Mouse (Mus musculus): ENCODE data around the gene Bri3. TPM values are rescaled to one million over a fixed set of nuclear protein-coding genes. Genes with fewer than 3 reads are reported as not detected.

The Bri3 gene
- total RNA-seq, 2 experiments from 2014 or later = 114 to 130 TPM

DNA sequence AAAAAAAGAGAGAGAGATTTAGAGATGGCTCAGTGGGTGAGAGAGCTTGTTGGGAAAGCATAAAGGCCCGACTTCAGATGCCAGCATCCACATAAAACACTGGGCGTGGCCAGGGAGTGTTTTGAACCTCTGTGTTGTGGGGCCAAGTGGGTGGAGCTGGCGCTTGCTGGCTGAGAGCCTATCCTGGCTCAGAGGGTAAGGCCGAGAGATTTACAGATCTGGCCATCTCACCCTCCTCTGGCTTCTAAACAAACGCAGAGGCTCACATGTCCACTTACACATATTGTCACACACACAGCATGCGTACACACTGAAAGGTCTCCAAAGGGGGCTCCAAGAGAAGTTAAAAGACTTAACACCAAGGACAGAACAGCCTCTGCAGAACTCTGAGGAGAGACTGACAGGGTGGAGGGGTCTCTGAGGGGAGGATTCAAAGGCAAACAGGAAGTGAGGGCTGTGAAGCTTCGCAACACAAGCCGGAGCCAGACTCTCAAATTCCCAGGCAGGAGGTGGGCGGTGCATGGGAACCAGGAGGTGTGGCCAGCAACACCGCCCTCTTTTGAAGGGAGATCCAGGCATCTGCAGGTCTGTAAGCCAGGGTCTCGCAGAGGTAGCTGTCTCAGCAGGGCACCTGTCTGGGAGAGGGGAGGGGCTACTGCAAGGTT is 213.5 kb downstream of the Bri3 start:
- intact Hi-C loops (cut with DNase I) = no loop called here
- DNase-seq (ENCODE audit: low spot score) = no peak

DNA sequence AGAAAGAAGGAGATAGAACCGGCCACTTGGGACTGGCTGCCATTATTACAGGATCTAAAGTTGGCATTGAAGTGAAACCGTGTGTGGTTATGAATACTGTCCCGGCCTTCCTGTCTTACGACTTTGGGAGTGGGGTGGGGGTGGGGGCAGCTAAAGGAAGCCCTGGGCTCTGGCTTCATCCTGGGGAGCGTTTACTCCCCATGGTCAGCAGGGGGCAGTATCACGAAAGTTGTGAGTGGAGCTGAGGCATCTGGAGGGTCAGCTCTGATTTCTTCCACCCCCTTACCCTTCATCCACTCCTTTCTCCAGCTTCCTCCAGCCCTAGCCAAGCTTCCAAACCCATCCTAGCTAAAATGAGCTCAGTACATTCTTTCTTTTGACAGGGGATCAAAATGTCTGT is 222.8 kb downstream of the Bri3 start:
- intact Hi-C loops (cut with DNase I) = no loop called here
- no peak for DNase-seq (ENCODE audit: low spot score)

DNA sequence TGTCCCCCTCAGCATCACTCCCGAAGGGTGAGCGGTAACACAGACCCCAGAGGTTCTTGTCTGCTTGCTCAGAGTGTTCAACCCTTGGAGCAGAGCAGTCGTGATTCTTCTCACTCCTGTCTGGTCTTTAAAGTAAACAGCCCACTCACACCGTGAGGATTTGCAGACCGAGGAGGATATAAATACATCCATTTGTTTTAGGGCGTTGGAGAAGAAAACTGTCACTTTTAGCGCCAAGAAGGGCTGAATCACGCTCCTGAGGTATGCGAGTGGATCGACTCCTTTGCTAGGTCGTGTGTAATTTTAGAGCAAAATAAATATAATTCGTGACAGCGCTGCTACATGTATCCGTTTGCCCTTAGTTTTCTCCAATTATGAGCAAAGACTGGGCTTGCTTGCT is 228.8 kb downstream of the Bri3 start:
- no peak for DNase-seq (ENCODE audit: low spot score)
- intact Hi-C loops (cut with DNase I) = no loop called here

DNA sequence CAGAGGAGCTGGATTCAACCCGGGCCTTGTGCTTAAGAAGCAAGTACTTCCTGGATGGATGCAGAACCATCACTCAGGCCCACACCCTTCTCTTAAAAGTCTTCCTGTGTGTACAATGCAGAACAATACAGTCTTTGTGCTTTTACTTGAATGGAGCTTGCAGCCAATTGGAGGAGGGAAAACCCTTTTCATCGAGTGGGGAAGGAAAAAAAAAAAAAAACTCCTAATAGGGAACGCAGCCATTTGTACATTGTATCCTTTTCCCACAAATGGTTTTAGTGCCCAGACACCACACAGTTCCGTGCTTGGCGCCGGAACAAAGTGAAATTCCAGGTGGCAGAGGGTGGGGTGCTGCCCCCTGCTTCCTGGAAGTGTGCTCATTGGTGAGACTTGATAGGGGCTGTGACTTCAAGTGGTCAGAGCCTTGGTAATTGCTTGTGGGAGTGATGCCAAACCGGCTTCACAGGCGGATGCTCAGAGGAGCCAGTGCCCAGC is 235.5 kb downstream of the Bri3 start:
- intact Hi-C loops (cut with DNase I) = no loop called here
- no peak for DNase-seq (ENCODE audit: low spot score)

DNA sequence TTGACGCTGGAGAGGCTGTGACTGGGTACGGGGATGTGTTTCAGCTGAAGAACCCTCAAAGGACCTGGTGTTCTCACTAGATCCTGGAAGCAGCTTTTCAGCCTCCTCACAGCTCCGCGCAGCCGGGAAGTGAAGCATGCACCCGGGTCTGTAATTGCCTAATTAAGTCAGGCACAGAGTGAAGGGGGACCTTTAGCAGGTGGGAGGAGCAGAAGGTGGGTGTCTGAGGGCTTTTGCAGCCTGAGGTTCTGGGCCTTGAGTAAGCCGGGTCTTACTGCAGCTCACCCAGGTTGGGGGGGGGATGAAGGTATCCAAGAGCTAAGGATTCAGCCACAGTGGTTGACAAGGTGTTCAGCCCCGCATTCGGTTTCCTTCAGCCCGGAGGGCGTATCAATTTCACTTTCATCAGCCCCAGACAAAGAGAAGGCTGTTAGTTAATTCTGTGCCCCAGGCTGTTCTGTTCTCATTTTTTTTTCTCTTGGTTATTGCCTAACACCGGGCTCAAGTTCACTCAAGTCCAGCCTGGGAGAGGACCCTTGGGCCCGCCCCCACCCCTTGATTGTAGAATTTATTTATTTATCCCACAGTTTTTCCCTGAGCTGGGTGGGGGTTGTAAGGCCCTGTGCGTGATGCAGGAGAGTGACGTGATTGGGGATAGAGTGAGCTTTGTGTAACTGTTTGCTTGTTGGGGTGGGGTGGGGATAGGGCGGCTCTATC is 239.6 kb downstream of the Bri3 start:
- DNase-seq (ENCODE audit: low spot score) = no peak
- intact Hi-C loops (cut with DNase I) = no loop called here

DNA sequence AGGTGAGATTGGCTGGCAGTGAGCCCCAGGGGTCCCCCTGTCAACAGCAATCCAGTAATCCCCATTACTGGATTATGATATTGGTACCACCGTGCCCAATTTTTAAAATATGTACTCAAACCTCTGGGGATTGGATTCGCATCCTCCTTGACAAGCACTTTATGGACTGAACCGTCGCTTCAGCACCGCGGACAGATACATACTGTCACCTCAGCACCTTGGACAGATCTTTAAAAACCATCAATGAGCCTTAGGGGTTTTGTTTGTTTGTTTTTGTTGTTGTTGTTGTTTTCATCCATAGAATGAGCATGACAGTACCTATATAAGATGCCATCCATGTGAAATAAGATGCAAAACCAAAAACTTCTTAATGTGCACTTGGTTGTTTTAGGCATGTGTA is 247.1 kb downstream of the Bri3 start:
- intact Hi-C loops (cut with DNase I) = no loop called here
- DNase-seq (ENCODE audit: low spot score) = no peak

Other genes with a start within 250 kb of the Bri3 start
- gene Ccz1, start 229.6 kb upstream of the Bri3 start, total RNA-seq (2021) = 10 to 100 TPM; 25.0 to 26.0 TPM
- not detected for gene Ocm, start 217.8 kb upstream of the Bri3 start, total RNA-seq (2021)
- gene Lmtk2, start 144.0 kb upstream of the Bri3 start, total RNA-seq (2021) = 10 to 100 TPM; 23.7 to 25.8 TPM
- not detected for gene Bhlha15, start 54.2 kb upstream of the Bri3 start, total RNA-seq (2021)
- 10 to 100 TPM; 23.0 to 24.9 TPM for gene Tecpr1, start 20.8 kb upstream of the Bri3 start, total RNA-seq (2021)
- 1 to 10 TPM; 5.6 to 5.7 TPM for gene Baiap2l1, start 113.7 kb downstream of the Bri3 start, total RNA-seq (2021)

Data from heart, postnatal 25 days (tissue).